Mouse (Mus musculus) testis, adult 2 months (tissue): ENCODE measurements around the gene Als2.

ENCODE experiments used
- CTCF ChIP-seq: fragments of 200-500 bp; IDR thresholded peaks from 2 replicates; pipeline ENCODE4 v1.5.1; 2012; ENCODE audit warnings: low read depth, mild to moderate bottlenecking, inconsistent platforms, low read length, moderate library complexity; ENCODE audit not compliant: control insufficient read depth, insufficient read depth, insufficient replicate concordance
- POLR2A ChIP-seq: fragments of 200-500 bp; IDR thresholded peaks from 2 replicates; pipeline ENCODE4 v1.6.1; 2012; ENCODE audit warnings: low read depth, mild to moderate bottlenecking, inconsistent platforms, low read length, moderate library complexity; ENCODE audit not compliant: control insufficient read depth

- TF ChIP-seq POLR2A (no peak), CTCF (no peak)
Measured at GRCm38 (mm10) chr1:59202367-59202766, 34.7 kb downstream of the Als2 start.
